Mouse (Mus musculus) colon, adult 2 months (tissue): ENCODE measurements around the gene Csrnp3. TPM values are rescaled to one million over a fixed set of nuclear protein-coding genes. Genes with fewer than 3 reads are reported as not detected.

ENCODE experiments used
- polyA plus RNA-seq: library from polyadenylated mRNA; depleted of rRNA; stranded (reverse); fragments of >200 nt; gene quantifications from 2 replicates; pipeline ENCODE4 v1.2.3, GENCODE M21; 2012; rRNA removed

The Csrnp3 gene
- polyA plus RNA-seq, result 0.01 and 0.02 TPM in 2 replicates

GRCm38 (mm10) chr2:65845551-65845950 is at the start of gene Csrnp3:
Gene Csrnp3, plus strand, starts transcription at chr2:65845767.

Other genes with a start within 250 kb of the Csrnp3 start
- gene Scn2a, start 225.0 kb upstream of the Csrnp3 start, polyA plus RNA-seq, result 0.12 and 0.15 TPM in 2 replicates